Mouse (Mus musculus) MN1 (cell line): ENCODE measurements around the gene Map3k11.

Source experiments
- DNase-seq: peaks from one replicate; pipeline ENCODE4 v3.0.0-alpha.2; 2016; ENCODE audit warnings: low spot score

The Map3k11 gene

DNA sequence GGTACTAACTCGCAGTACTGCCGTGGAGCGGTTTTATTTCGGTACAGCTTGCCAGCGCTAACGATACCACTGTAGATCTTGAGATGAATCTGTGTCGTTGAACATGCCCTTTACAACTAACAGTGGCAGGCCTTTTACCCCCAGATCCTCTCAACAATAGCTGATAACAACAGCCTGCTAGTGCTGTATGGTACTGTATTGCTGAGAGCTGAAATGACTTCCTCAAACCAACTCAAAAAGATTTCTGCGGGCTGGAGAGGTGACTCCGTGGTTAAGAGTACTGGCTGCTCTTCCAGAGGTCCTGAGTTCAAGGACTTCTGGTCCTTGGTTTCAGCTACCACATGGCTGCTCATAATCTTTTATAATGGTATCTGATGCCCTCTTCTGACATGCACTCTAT is 45.8 kb downstream of the Map3k11 start:
- no peak for DNase-seq

DNA sequence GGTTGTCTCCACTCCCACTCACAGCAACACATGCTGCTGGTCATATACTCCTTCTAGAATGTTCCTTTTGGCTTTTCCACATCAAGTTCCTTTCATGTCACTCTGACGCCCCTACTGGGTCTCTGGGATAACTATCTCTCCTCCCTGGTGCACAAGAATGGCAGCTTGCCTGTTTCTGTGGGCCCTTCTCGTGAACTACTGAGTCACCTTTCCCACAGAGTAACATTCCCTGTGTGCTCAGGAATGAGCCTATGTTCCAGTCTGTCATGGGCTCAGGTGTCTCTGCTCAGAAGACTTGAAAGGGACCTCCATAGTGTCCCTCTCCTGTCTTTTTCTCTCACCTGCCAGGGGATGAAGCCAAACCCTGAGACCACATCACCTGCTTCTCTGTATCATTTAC is 50.9 kb downstream of the Map3k11 start:
- no peak for DNase-seq

DNA sequence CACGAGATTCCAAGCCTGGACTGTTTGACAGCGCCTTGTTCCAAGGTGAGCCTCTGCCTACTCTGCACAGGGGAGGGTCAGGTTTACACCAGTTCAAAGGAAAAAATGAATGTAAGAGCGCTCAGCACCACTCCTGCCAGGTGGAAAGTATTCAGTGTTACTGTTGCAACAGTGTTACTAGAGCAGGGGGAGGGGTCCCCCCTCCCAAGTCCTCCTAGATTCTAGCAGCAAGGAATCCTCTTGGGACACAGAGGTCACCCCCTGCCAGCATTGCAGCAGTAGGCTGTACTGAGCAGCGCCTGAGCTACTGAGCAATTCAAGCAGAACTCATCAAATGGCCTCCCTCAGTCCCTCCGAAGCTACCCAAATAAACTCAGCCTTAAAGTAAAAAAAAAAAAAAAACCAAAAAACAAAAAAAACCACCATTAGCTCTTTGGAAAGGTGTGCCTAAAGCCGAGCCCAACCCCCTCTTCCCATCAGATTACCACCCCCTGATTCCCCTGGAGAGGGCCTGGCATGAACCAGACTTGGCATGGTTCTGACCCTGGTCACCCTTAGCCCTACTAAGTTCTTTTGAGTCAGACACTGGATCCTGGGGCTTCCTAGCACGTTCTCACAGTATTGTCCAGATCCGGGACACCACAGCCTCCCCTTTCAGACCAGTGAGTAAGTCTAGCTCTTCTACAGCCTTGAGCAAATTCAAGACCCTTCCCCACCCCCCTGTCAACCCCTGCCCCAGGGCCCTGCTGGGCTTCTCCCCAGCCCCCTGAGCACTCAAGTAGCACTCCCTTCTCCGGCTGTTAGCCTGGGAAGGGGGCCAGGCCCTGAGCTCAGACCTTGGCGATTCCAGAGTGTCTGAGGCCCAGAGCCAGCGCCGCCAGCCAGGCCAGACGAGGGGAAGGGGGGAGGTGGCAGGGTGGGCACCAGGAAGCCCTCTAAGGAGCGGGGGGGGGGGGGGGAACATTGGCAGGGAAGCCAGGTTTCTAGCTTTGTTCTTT is 52.1 kb downstream of the Map3k11 start, which contains the start of gene Ltbp3:
Gene Ltbp3 (plus strand): TSS at position 585 of the 998 bp plus-strand sequence.
- peak; percentile 58 for DNase-seq

DNA sequence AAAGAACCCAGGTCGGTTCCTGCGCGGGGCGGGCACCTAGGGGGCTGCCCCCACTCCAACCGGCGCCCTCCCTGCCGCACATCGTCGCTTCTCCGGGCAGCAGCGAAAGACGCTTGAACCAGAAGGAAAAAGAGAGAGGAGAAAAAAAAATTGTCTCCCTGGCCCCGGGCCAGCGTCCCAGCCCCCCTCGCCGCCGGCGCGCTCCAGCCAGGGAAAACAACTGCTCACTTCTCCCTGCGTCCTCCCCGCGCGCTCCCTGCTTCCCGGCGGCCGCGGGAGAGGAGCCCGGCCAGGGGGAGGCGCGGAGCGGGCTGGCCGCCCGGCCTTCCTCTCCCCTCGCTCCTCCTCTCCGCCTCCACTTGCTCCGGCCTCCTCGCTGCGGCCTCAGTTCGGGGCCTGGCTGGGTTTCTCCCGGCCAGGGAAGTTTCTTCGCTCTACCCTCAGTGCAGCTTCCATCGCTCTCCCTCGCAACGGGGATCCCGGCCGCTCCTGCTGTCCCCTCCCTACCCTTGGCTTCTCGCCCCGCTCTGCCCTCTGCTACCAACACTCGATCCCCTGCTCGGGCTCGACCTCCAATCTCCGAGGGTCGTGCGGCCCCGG is 53.2 kb downstream of the Map3k11 start:
- DNase-seq: peak; percentile 77

DNA sequence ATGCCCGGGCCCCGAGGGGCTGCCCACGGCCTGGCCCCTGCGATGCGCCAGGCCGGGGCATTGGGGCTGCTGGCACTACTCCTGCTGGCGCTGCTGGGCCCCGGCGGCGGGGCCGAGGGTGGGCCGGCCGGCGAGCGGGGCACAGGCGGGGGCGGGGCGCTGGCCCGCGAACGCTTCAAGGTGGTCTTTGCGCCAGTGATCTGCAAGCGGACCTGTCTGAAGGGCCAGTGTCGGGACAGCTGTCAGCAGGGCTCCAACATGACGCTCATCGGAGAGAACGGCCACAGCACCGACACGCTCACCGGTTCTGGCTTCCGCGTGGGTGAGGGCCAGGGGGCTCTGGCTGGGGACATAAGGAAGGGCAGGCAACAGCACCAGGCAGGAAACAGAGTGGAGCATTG is 53.7 kb downstream of the Map3k11 start:
- no peak for DNase-seq

DNA sequence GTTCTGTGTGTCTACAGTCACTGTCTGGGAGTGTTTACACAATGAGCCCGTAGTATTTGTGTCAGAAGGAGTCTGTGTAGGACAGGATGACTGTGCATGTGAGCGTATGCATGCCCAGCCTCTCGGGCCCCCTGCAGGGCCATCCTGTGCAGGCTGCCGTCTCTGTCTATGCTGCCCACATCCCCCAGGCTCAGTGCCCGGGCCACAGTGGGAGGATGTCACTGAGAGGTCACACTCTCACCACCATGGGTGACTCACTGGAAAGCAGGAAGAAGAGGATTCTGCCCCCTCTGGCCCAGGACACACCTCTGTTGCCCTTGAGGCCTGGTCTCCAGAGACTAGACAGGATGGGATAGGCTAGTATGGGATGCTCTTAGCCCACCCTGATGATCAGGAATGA is 55.0 kb downstream of the Map3k11 start:
- DNase-seq: peak; percentile 69

DNA sequence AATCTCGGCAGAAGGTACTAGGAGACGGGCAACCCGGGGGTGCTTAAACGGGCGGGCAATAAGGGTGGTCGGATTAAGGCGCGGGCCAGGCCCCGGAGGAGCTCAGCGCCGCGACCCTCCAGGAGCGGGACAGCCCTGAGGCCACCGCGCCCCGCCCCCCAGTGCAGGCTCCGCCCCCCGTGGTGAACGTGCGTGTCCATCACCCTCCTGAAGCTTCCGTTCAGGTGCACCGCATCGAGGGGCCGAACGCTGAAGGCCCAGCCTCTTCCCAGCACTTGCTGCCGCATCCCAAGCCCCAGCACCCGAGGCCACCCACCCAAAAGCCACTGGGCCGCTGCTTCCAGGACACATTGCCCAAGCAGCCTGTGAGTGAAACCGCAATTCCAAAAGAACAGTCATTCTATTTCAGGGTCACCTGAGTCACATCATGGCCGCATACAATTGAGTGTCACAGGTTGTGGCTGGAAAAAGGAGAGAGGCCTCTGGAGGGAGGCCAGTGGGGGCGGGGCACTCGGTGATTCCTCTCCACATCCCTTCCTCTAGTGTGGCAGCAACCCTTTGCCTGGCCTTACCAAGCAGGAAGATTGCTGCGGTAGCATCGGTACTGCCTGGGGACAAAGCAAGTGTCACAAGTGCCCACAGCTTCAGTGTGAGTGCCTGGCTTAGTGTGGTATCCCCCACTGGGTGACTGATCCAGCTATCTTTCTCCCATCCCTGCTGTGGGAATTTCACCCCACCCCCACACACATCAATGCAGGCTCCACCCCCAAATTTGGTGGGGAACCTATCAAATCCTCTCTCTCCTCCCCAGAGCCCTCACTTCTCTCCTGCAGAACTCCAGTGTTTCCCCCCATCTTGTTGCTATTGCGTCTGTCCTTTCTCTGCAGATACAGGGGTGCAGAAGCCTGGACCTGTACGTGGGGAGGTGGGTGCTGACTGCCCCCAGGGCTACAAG is 57.5 kb downstream of the Map3k11 start:
- no peak for DNase-seq

DNA sequence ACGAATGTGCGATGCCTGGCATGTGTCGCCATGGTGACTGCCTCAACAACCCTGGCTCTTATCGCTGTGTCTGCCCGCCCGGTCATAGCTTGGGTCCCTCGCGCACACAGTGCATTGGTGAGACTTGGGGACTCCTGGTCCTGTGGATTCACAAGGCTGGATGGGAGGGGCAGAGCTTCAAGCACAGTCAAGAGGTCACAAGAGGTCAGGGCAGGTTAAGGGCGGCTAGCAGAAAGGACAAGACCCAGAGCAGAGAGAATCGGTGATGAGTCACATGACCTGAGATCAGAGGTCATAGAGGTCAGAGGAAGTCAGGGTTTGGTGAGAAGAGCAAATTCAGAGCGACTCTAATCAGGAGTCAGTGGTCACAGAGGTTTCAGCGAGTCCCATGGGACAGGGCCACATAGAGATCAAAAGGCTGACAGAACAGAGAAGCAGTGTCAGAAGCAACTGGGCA is 58.4 kb downstream of the Map3k11 start:
- no peak for DNase-seq

DNA sequence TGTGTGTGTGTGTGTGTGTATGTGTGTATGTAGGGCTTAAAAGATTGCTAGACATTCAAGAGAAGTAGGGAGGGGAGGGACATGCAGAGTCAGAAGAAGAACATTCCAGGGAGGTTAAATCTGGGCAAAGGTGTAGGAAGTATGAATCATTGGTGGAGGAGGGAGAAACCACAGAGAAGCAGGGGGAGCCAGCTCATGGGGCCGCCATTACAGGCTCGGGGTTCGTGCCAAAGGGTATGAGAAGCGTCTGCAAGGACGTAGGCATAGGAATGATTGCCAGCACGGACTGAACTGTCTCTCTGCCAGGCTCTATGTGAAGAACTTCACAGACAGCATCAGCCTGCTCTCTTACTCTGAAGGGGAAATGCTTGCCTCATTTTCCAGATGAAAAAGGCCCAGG is 60.9 kb downstream of the Map3k11 start:
- no peak for DNase-seq

DNA sequence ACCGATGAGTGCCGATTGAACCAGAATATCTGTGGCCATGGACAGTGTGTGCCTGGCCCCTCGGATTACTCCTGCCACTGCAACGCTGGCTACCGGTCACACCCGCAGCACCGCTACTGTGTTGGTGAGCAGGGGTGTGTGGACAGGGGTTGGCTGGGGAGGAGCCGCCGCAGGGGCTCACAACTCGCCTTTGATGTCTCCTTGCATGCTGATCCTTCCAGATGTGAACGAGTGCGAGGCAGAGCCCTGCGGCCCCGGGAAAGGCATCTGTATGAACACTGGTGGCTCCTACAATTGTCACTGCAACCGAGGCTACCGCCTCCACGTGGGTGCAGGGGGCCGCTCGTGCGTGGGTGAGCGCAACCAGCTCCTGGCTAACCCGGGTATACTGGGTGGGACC is 62.4 kb downstream of the Map3k11 start:
- DNase-seq: no peak

DNA sequence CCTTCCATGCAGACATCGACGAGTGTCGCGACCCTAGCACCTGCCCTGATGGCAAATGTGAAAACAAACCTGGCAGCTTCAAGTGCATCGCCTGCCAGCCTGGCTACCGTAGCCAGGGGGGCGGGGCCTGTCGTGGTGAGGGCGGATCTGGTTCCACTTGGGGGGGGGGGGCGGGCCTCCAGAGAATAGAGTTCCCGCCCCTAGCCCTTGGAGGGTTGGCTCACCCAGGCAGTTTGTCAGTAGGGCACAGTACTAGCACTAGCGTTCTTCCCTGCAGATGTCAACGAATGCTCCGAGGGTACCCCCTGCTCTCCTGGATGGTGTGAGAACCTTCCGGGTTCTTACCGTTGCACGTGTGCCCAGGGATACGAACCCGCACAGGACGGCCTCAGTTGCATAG is 63.2 kb downstream of the Map3k11 start:
- no peak for DNase-seq
